Mouse (Mus musculus) spleen, adult 2 months (tissue): ENCODE results near the gene Fam221b.

Experiments used
- CTCF ChIP-seq: fragments of 200-500 bp; IDR thresholded peaks from 2 replicates; pipeline ENCODE4 v1.5.1; 2011; ENCODE audit warnings: mild to moderate bottlenecking, inconsistent platforms; ENCODE audit not compliant: insufficient read depth, insufficient read length, insufficient replicate concordance; ENCODE audit errors: extremely low read depth
- POLR2A ChIP-seq: fragments of 200-500 bp; IDR thresholded peaks from 2 replicates; pipeline ENCODE4 v1.6.1; 2011; ENCODE audit warnings: low read depth, low read length, inconsistent platforms

DNA sequence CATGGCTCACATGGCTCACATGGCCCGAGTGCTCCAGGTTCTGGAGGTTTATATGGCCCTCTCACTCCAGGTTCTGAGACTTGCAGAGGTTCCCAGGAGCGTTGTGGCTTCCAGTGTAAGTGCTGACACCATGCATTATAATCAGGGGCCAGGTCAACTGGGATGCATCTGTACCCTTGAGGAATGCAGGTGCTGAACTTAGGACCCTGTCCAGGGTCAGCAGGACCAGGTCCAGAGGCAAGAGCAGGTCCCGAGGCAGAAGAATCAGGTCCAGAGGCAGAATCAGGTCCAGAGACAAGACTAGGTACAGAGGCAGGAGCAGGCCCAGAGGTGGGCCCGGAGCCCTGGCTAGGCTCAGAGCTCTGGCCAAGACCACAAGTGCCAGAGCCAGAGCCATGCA lies 16.2 kb downstream of the Fam221b start:
- TF ChIP-seq CTCF (no peak), POLR2A (no peak)
